Mouse (Mus musculus) heart, postnatal 0 days (tissue): ENCODE data around the gene Osbpl6.

Experiments
- CTCF ChIP-seq: IDR thresholded peaks from 2 replicates; pipeline ENCODE4 v1.5.1; 2016; ENCODE audit warnings: antibody characterized with exemption, control low read depth, low read depth
- EP300 ChIP-seq: IDR thresholded peaks from 2 replicates; pipeline ENCODE4 v1.6.1; 2016; ENCODE audit warnings: antibody characterized with exemption, low read depth

DNA sequence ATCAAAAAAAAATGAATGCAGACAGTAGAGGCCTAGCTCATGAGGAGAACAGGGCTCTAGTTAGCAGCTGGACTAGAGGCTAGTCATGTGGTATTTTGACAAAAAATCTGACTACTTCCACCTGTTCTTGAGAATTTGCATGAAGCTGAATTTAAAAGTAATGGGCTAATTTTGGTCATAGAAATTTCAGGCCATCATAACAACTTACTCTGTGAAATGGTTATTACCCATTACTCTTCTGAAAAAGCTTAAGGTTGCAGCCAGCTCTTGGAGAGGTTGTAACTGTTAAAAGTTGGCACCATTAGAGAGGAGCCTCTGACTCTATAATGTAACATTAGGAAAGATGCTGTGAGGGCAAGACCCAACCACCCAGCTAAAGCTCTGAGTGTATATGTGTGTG, 19.8 kb upstream of the Osbpl6 start:
- TF ChIP-seq CTCF (no peak), EP300 (no peak)
